Mouse (Mus musculus) heart, postnatal 4 days (tissue): ENCODE results near the gene Atp6ap2. TPM values are rescaled to one million over a fixed set of nuclear protein-coding genes. Genes with fewer than 3 reads are reported as not detected.

Experiments
- total RNA-seq, 2 experiments: library from RNA; stranded (reverse); gene quantifications; 2 replicates each; pipeline ENCODE4 v1.2.3; 2021

The Atp6ap2 gene
- total RNA-seq, 2 experiments from 2014 or later = 29.2 to 32.6 TPM

Other genes starting within 250 kb of the Atp6ap2 start
- gene 1810030O07Rik, start 85.9 kb downstream of the Atp6ap2 start, total RNA-seq = 10 to 100 TPM; 10.9 to 15.5 TPM
- 10 to 100 TPM; 50.6 to 60.7 TPM for gene Med14, start 174.3 kb downstream of the Atp6ap2 start, total RNA-seq